Mouse (Mus musculus): ENCODE measurements around the gene Pomt1.
A peak's percentile ranks its signal among the peaks of the same experiment; 100 is the strongest.

Pomt1 gene

GRCm38 (mm10) chr2:32235886-32236759 lies at the start of gene Pomt1:
Gene Pomt1, plus strand, starts transcription at chr2:32236590.
- peak; percentile 97 for DNase-seq (ENCODE audit: low spot score)

GRCm38 (mm10) chr2:32187019-32187551 lies 49.3 kb upstream of the Pomt1 start:
- no peak for DNase-seq (ENCODE audit: low spot score)

- no peak for DNase-seq (ENCODE audit: low spot score)
Measured at GRCm38 (mm10) chr2:32187649-32188048, 48.7 kb upstream of the Pomt1 start.

GRCm38 (mm10) chr2:32189060-32189681 lies 47.2 kb upstream of the Pomt1 start:
- DNase-seq (ENCODE audit: low spot score) = no peak

- DNase-seq (ENCODE audit: low spot score) = no peak
Measured at GRCm38 (mm10) chr2:32190620-32191019, 45.8 kb upstream of the Pomt1 start.

GRCm38 (mm10) chr2:32191872-32192507 lies 44.4 kb upstream of the Pomt1 start:
- DNase-seq (ENCODE audit: low spot score) = peak; percentile 31

GRCm38 (mm10) chr2:32198977-32199376 lies 37.4 kb upstream of the Pomt1 start:
- no peak for DNase-seq (ENCODE audit: low spot score)

- no peak for DNase-seq (ENCODE audit: low spot score)
Measured at GRCm38 (mm10) chr2:32200033-32200432, 36.4 kb upstream of the Pomt1 start.

GRCm38 (mm10) chr2:32200712-32201111 lies 35.7 kb upstream of the Pomt1 start:
- no peak for DNase-seq (ENCODE audit: low spot score)

- no peak for DNase-seq (ENCODE audit: low spot score)
Measured at GRCm38 (mm10) chr2:32201527-32201926, 34.9 kb upstream of the Pomt1 start.

GRCm38 (mm10) chr2:32203853-32204252 lies 32.5 kb upstream of the Pomt1 start:
- no peak for DNase-seq (ENCODE audit: low spot score)

- no peak for DNase-seq (ENCODE audit: low spot score)
Measured at GRCm38 (mm10) chr2:32207682-32208081, 28.7 kb upstream of the Pomt1 start.

- DNase-seq (ENCODE audit: low spot score) = no peak
Measured at GRCm38 (mm10) chr2:32211689-32212088, 24.7 kb upstream of the Pomt1 start.

- no peak for DNase-seq (ENCODE audit: low spot score)
Measured at GRCm38 (mm10) chr2:32213000-32213399, 23.4 kb upstream of the Pomt1 start.

- no peak for DNase-seq (ENCODE audit: low spot score)
Measured at GRCm38 (mm10) chr2:32215576-32215975, 20.8 kb upstream of the Pomt1 start.

- DNase-seq (ENCODE audit: low spot score) = no peak
Measured at GRCm38 (mm10) chr2:32216506-32216905, 19.9 kb upstream of the Pomt1 start.

GRCm38 (mm10) chr2:32217656-32218055 lies 18.7 kb upstream of the Pomt1 start:
- no peak for DNase-seq (ENCODE audit: low spot score)

GRCm38 (mm10) chr2:32218113-32218512 lies 18.3 kb upstream of the Pomt1 start:
- no peak for DNase-seq (ENCODE audit: low spot score)

- DNase-seq (ENCODE audit: low spot score) = no peak
Measured at GRCm38 (mm10) chr2:32218541-32219334, 17.7 kb upstream of the Pomt1 start.

- no peak for DNase-seq (ENCODE audit: low spot score)
Measured at GRCm38 (mm10) chr2:32219501-32219900, 16.9 kb upstream of the Pomt1 start.

GRCm38 (mm10) chr2:32220021-32220420 lies 16.4 kb upstream of the Pomt1 start:
- DNase-seq (ENCODE audit: low spot score) = no peak

- no peak for DNase-seq (ENCODE audit: low spot score)
Measured at GRCm38 (mm10) chr2:32220969-32221368, 15.4 kb upstream of the Pomt1 start.

Measured in embryo, embryonic 10.5 days (tissue).